Mouse (Mus musculus): ENCODE results near the gene Acad12.

DNA sequence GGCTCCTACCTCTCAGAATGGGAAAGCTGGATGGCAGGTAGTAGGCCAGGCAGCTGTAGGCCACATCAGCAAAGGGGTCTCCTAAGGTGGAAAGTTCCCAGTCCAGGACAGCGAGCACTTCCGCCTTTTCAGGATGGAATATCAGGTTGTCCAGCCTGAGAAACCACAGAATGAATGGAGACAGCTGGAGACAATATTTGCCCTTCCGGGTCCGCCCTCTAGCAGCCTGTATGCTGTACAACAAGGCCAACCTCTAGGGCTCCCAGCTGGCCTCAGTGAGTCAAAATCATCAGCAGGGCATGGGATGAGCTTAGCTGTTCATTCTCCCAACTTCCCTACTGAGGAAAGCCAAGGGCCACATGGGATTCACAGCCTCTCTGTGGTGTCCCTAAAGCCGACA, 15.9 kb upstream of the Acad12 start:
- no peak for TF ChIP-seq POLR2A (IDR thresholded peaks at IDR 0.05; ENCODE audit: extremely low read depth, insufficient read depth, low read length)
- no peak for TF ChIP-seq CTCF (IDR thresholded peaks at IDR 0.05; ENCODE audit: low read depth, low read length)
